Mouse (Mus musculus): ENCODE results near the gene Gtf2a1.
"Not testable (repeated sequence)": the region's sequence is repeated elsewhere in the genome, so short reads cannot be mapped to it uniquely, and the experiment has no call there.

The Gtf2a1 gene
- long read RNA-seq, experiment 1, partial matches to known transcripts, result 0 of 3 reads
- long read RNA-seq, experiment 1, other reads (novel, unspliced or antisense), result 3 of 3 reads
- long read RNA-seq, experiment 2, partial matches to known transcripts, result 0 of 3 reads
- long read RNA-seq, experiment 2, other reads (novel, unspliced or antisense), result 3 of 3 reads

- intact Hi-C loops (cut with DNase I), result no loop called here
Measured at GRCm38 (mm10) chr12:91589847-91590690, at the start of gene Gtf2a1. TSS of gene Gtf2a1 (minus strand) at chr12:91590487.

GRCm38 (mm10) chr12:91638351-91638750, 48.1 kb upstream of the Gtf2a1 start:
- intact Hi-C loops (cut with DNase I), result no loop called here

GRCm38 (mm10) chr12:91637136-91637909, 47.0 kb upstream of the Gtf2a1 start:
- intact Hi-C loops (cut with DNase I), result no loop called here

- intact Hi-C loops (cut with DNase I), result loop anchor here (5.0 kb wide), 1 partner anchor 171 kb away; no protein-coding TSS in a partner anchor
Measured at GRCm38 (mm10) chr12:91626482-91626881, 36.2 kb upstream of the Gtf2a1 start.

- intact Hi-C loops (cut with DNase I), result loop anchor here (5.0 kb wide), 1 partner anchor 172 kb away; no protein-coding TSS in a partner anchor
Measured at GRCm38 (mm10) chr12:91625013-91625412, 34.7 kb upstream of the Gtf2a1 start.

GRCm38 (mm10) chr12:91609425-91609824, 19.1 kb upstream of the Gtf2a1 start:
- intact Hi-C loops (cut with DNase I), result no loop called here

- intact Hi-C loops (cut with DNase I), result no loop called here
Measured at GRCm38 (mm10) chr12:91607678-91608077, 17.4 kb upstream of the Gtf2a1 start.

- intact Hi-C loops (cut with DNase I), result no loop called here
Measured at GRCm38 (mm10) chr12:91606651-91607050, 16.4 kb upstream of the Gtf2a1 start.

GRCm38 (mm10) chr12:91604600-91604999, 14.3 kb upstream of the Gtf2a1 start:
- intact Hi-C loops (cut with DNase I), result no loop called here

- intact Hi-C loops (cut with DNase I), result no loop called here
Measured at GRCm38 (mm10) chr12:91592128-91592527, 1.8 kb upstream of the Gtf2a1 start.

GRCm38 (mm10) chr12:91591191-91591590, 904 bp upstream of the Gtf2a1 start:
- intact Hi-C loops (cut with DNase I), result no loop called here

- intact Hi-C loops (cut with DNase I), result no loop called here
Measured at GRCm38 (mm10) chr12:91590716-91591115, 429 bp upstream of the Gtf2a1 start.

- intact Hi-C loops (cut with DNase I), result no loop called here
Measured at GRCm38 (mm10) chr12:91589542-91589846, 793 bp downstream of the Gtf2a1 start.

GRCm38 (mm10) chr12:91588670-91589541, 1.4 kb downstream of the Gtf2a1 start:
- intact Hi-C loops (cut with DNase I), result no loop called here

GRCm38 (mm10) chr12:91588176-91588669, 2.1 kb downstream of the Gtf2a1 start:
- intact Hi-C loops (cut with DNase I), result no loop called here

- intact Hi-C loops (cut with DNase I), result no loop called here
Measured at GRCm38 (mm10) chr12:91587491-91588033, 2.7 kb downstream of the Gtf2a1 start.

GRCm38 (mm10) chr12:91587077-91587476, 3.2 kb downstream of the Gtf2a1 start:
- intact Hi-C loops (cut with DNase I), result no loop called here

GRCm38 (mm10) chr12:91585815-91586214, 4.5 kb downstream of the Gtf2a1 start:
- intact Hi-C loops (cut with DNase I), result not testable (repeated sequence)

GRCm38 (mm10) chr12:91585206-91585605, 5.1 kb downstream of the Gtf2a1 start:
- intact Hi-C loops (cut with DNase I), result no loop called here

GRCm38 (mm10) chr12:91583409-91583808, 6.9 kb downstream of the Gtf2a1 start:
- intact Hi-C loops (cut with DNase I), result no loop called here
